Mouse (Mus musculus) MEL (cell line): ENCODE measurements around the gene Vsig1. TPM values are rescaled to one million over a fixed set of nuclear protein-coding genes. Genes with fewer than 3 reads are reported as not detected.

Source experiments
- DNase-seq: peaks from one replicate; pipeline ENCODE4 v3.0.0; 2011; ENCODE audit warnings: low read depth, low spot score
- H3K27ac ChIP-seq: 2 replicates; pipeline ENCODE4 v1.5.1; 2012; ENCODE audit warnings: low read depth, mild to moderate bottlenecking, control low read depth, low read length, moderate library complexity; ENCODE audit not compliant: control insufficient read depth
- H3K27me3 ChIP-seq, 2 experiments: fragments of 150-350 bp in 1 of 2; sonication (generic) in 1 of 2; 2 replicates each; pipeline ENCODE4 v1.6.1; 2012; ENCODE audit warnings: low read length in 2 of 2, mild to moderate bottlenecking in 2 of 2, improper control_type of control experiment in 1 of 2, moderate library complexity in 1 of 2; ENCODE audit not compliant: insufficient read depth in 2 of 2, control insufficient read depth in 1 of 2
- H3K36me3 ChIP-seq, 2 experiments: 2 replicates each; pipeline ENCODE4 v1.6.1; 2012 to 2014; ENCODE audit warnings: low read length in 2 of 2, improper control_type of control experiment in 1 of 2, inconsistent platforms in 1 of 2, mild to moderate bottlenecking in 1 of 2; ENCODE audit not compliant: insufficient read depth in 2 of 2, control insufficient read depth in 1 of 2
- H3K4me1 ChIP-seq, 2 experiments: fragments of 150-350 bp in 1 of 2; sonication (generic) in 1 of 2; 2 replicates each; pipeline ENCODE4 v1.6.1; 2012; ENCODE audit warnings: low read length in 2 of 2, improper control_type of control experiment in 1 of 2, mild to moderate bottlenecking in 1 of 2; ENCODE audit not compliant: insufficient read depth in 2 of 2, control insufficient read depth in 1 of 2
- H3K4me3 ChIP-seq, 2 experiments: fragments of 150-350 bp in 1 of 2; sonication (generic) in 1 of 2; 2 replicates each; pipeline ENCODE4 v1.5.1; 2012; ENCODE audit warnings: low read depth in 2 of 2, low read length in 2 of 2, mild to moderate bottlenecking in 2 of 2, moderate library complexity in 2 of 2, control low read depth in 1 of 2, improper control_type of control experiment in 1 of 2; ENCODE audit not compliant: control insufficient read depth in 1 of 2, insufficient read depth in 1 of 2
- H3K79me2 ChIP-seq: 2 replicates; pipeline ENCODE4 v1.6.1; 2012; ENCODE audit warnings: mild to moderate bottlenecking, low read length, moderate library complexity; ENCODE audit not compliant: control insufficient read depth, poor library complexity, insufficient read depth
- H3K9ac ChIP-seq: 2 replicates; pipeline ENCODE4 v1.6.1; 2012; ENCODE audit warnings: low read depth, mild to moderate bottlenecking, control low read depth, low read length, moderate library complexity; ENCODE audit not compliant: control insufficient read depth, poor library complexity, severe bottlenecking
- H3K9me3 ChIP-seq: fragments of 150-350 bp; sonication (generic); replicated peaks from 2 replicates; pipeline ENCODE4 v1.6.1; 2012; ENCODE audit warnings: mild to moderate bottlenecking, low read length, improper control_type of control experiment, moderate library complexity; ENCODE audit not compliant: insufficient read depth
- BHLHE40 ChIP-seq: IDR thresholded peaks from 2 replicates; pipeline ENCODE4 v1.6.1; 2012; ENCODE audit warnings: low read depth, mild to moderate bottlenecking, inconsistent platforms, low read length, improper control_type of control experiment, borderline replicate concordance
- CHD1 ChIP-seq: IDR thresholded peaks from 2 replicates; pipeline ENCODE4 v1.6.1; 2012; ENCODE audit warnings: low read depth, mild to moderate bottlenecking, inconsistent platforms, low read length, improper control_type of control experiment
- CHD2 ChIP-seq: IDR thresholded peaks from 2 replicates; pipeline ENCODE4 v1.6.1; 2011; ENCODE audit warnings: low read length, improper control_type of control experiment
- CTCF ChIP-seq, 3 experiments: IDR thresholded peaks in 2 of 3; conservative IDR thresholded peaks in 1 of 3; 2 replicates each; pipeline ENCODE4 v1.5.1; 2011 to 2012; ENCODE audit warnings: low read length in 3 of 3, low read depth in 2 of 3, mild to moderate bottlenecking in 2 of 3, improper control_type of control experiment in 1 of 3, inconsistent platforms in 1 of 3, mixed read lengths in 1 of 3, moderate library complexity in 1 of 3; ENCODE audit not compliant: control insufficient read depth in 1 of 3, insufficient read depth in 1 of 3, poor library complexity in 1 of 3, severe bottlenecking in 1 of 3
- EP300 ChIP-seq, 2 experiments: IDR thresholded peaks; 2 replicates each; pipeline ENCODE4 v1.6.1; 2011; ENCODE audit warnings: improper control_type of control experiment in 2 of 2, low read length in 2 of 2, low read depth in 1 of 2, mild to moderate bottlenecking in 1 of 2
- GABPA ChIP-seq: IDR thresholded peaks from 2 replicates; pipeline ENCODE4 v1.6.1; 2012; ENCODE audit warnings: low read depth, mild to moderate bottlenecking, inconsistent platforms, low read length, improper control_type of control experiment, moderate library complexity
- GATA1 ChIP-seq: IDR thresholded peaks from 2 replicates; pipeline ENCODE4 v1.6.1; 2011; ENCODE audit warnings: low read depth, low read length, improper control_type of control experiment
- HCFC1 ChIP-seq: IDR thresholded peaks from 2 replicates; pipeline ENCODE4 v1.6.1; 2012; ENCODE audit warnings: low read depth, mild to moderate bottlenecking, inconsistent platforms, low read length, improper control_type of control experiment, moderate library complexity
- JUND ChIP-seq: IDR thresholded peaks from 2 replicates; pipeline ENCODE4 v1.6.1; 2011; ENCODE audit warnings: low read depth, mild to moderate bottlenecking, improper control_type of control experiment, low read length
- KAT2A ChIP-seq: conservative IDR thresholded peaks from 2 replicates; pipeline ENCODE4 v1.6.1; 2012; ENCODE audit warnings: low read depth, low read length, improper control_type of control experiment, inconsistent platforms
- MAX ChIP-seq: IDR thresholded peaks from 2 replicates; pipeline ENCODE4 v1.6.1; 2011; ENCODE audit warnings: low read length, improper control_type of control experiment
- MAZ ChIP-seq: IDR thresholded peaks from 2 replicates; pipeline ENCODE4 v1.6.1; 2012; ENCODE audit warnings: low read depth, mild to moderate bottlenecking, inconsistent platforms, low read length, improper control_type of control experiment
- MXI1 ChIP-seq: IDR thresholded peaks from 2 replicates; pipeline ENCODE4 v1.6.1; 2011; ENCODE audit warnings: mild to moderate bottlenecking, low read depth, low read length, improper control_type of control experiment
- MYB ChIP-seq: IDR thresholded peaks from 2 replicates; pipeline ENCODE4 v1.6.1; 2011; ENCODE audit warnings: mild to moderate bottlenecking, low read depth, low read length, improper control_type of control experiment
- MYC ChIP-seq: IDR thresholded peaks from 2 replicates; pipeline ENCODE4 v1.6.1; 2011; ENCODE audit warnings: low read depth, mild to moderate bottlenecking, low read length, improper control_type of control experiment, moderate library complexity
- NELFE ChIP-seq: IDR thresholded peaks from 2 replicates; pipeline ENCODE4 v1.6.1; 2011; ENCODE audit warnings: low read depth, low read length, improper control_type of control experiment
- NRF1 ChIP-seq: IDR thresholded peaks from 2 replicates; pipeline ENCODE4 v1.6.1; 2014; ENCODE audit warnings: low read depth, mild to moderate bottlenecking, inconsistent platforms, low read length, improper control_type of control experiment, moderate library complexity; ENCODE audit not compliant: poor library complexity, insufficient read depth, severe bottlenecking
- POLR2A ChIP-seq, 2 experiments: IDR thresholded peaks; 2 replicates each; pipeline ENCODE4 v1.6.1; 2011 to 2012; ENCODE audit warnings: low read length in 2 of 2, mild to moderate bottlenecking in 2 of 2, control low read depth in 1 of 2, improper control_type of control experiment in 1 of 2, low read depth in 1 of 2, moderate library complexity in 1 of 2; ENCODE audit not compliant: control insufficient read depth in 1 of 2, insufficient read depth in 1 of 2, poor library complexity in 1 of 2
- POLR2AphosphoS2 ChIP-seq: IDR thresholded peaks from 2 replicates; pipeline ENCODE4 v1.6.1; 2011; ENCODE audit warnings: low read length, improper control_type of control experiment
- POLR2AphosphoS5 ChIP-seq: IDR thresholded peaks from 2 replicates; pipeline ENCODE4 v1.6.1; 2012; ENCODE audit warnings: low read depth, borderline replicate concordance, mild to moderate bottlenecking, inconsistent platforms, low read length, moderate library complexity, mixed read lengths
- RAD21 ChIP-seq: IDR thresholded peaks from 2 replicates; pipeline ENCODE4 v1.6.1; 2011; ENCODE audit warnings: mild to moderate bottlenecking, low read depth, low read length, improper control_type of control experiment
- RCOR1 ChIP-seq: IDR thresholded peaks from 2 replicates; pipeline ENCODE4 v1.6.1; 2012; ENCODE audit warnings: low read depth, mild to moderate bottlenecking, inconsistent platforms, low read length, improper control_type of control experiment
- SIN3A ChIP-seq: IDR thresholded peaks from 2 replicates; pipeline ENCODE4 v1.6.1; 2012; ENCODE audit warnings: low read length, improper control_type of control experiment, inconsistent platforms
- SMC3 ChIP-seq: IDR thresholded peaks from 2 replicates; pipeline ENCODE4 v1.6.1; 2011; ENCODE audit warnings: low read depth, low read length, improper control_type of control experiment
- TAL1 ChIP-seq: IDR thresholded peaks from 2 replicates; pipeline ENCODE4 v1.6.1; 2012; ENCODE audit warnings: mild to moderate bottlenecking, inconsistent platforms, low read length, moderate library complexity, mixed read lengths
- TBP ChIP-seq: IDR thresholded peaks from 2 replicates; pipeline ENCODE4 v1.8.0; 2011; ENCODE audit warnings: low read depth, low read length, improper control_type of control experiment
- TCF12 ChIP-seq: IDR thresholded peaks from 2 replicates; pipeline ENCODE4 v1.6.1; 2014; ENCODE audit warnings: low read depth, mild to moderate bottlenecking, inconsistent platforms, low read length, improper control_type of control experiment, moderate library complexity
- USF1 ChIP-seq: IDR thresholded peaks from 2 replicates; pipeline ENCODE4 v1.6.1; 2014; ENCODE audit warnings: low read depth, mild to moderate bottlenecking, inconsistent platforms, low read length, improper control_type of control experiment, moderate library complexity
- USF2 ChIP-seq, 2 experiments: IDR thresholded peaks; 2 replicates each; pipeline ENCODE4 v1.6.1; 2011 to 2012; ENCODE audit warnings: improper control_type of control experiment in 2 of 2, low read length in 2 of 2, borderline replicate concordance in 1 of 2, inconsistent platforms in 1 of 2, low read depth in 1 of 2, mild to moderate bottlenecking in 1 of 2; ENCODE audit not compliant: insufficient read depth in 1 of 2
- ZC3H11A ChIP-seq: IDR thresholded peaks from 2 replicates; pipeline ENCODE4 v1.6.1; 2012; ENCODE audit warnings: low read depth, mild to moderate bottlenecking, inconsistent platforms, low read length, improper control_type of control experiment
- ZKSCAN1 ChIP-seq: IDR thresholded peaks from 2 replicates; pipeline ENCODE4 v1.6.1; 2012; ENCODE audit warnings: low read depth, mild to moderate bottlenecking, inconsistent platforms, low read length, improper control_type of control experiment, moderate library complexity
- ZMIZ1 ChIP-seq: IDR thresholded peaks from 2 replicates; pipeline ENCODE4 v1.6.1; 2012; ENCODE audit warnings: low read depth, mild to moderate bottlenecking, inconsistent platforms, low read length, improper control_type of control experiment, moderate library complexity
- ZNF384 ChIP-seq: IDR thresholded peaks from 2 replicates; pipeline ENCODE4 v1.6.1; 2012; ENCODE audit warnings: low read depth, mild to moderate bottlenecking, inconsistent platforms, low read length, improper control_type of control experiment
- polyA plus RNA-seq, 2 experiments: library from polyadenylated mRNA; stranded (reverse) in 1 of 2; unstranded in 1 of 2; fragments of >175 nt in 1 of 2; fragments of >200 nt in 1 of 2; gene quantifications; 2 replicates each; pipeline versions ENCODE4 v1.2.1 to v1.2.4; 2012; ENCODE audit warnings: low replicate concordance in 2 of 2, low read depth in 1 of 2; ENCODE audit not compliant: insufficient read length in 2 of 2, insufficient read depth in 1 of 2, missing spikeins in 1 of 2
- total RNA-seq: library from RNA; depleted of rRNA; stranded (reverse); fragments of 300-350 nt; gene quantifications from 2 replicates; pipeline ENCODE4 v1.2.3, GENCODE M21; 2012

Vsig1 gene
- total and polyA plus RNA-seq, 3 experiments = not detected

GRCm38 (mm10) chrX:140953618-140954017, 46.2 kb downstream of the Vsig1 start (continued):
- TF ChIP-seq RAD21 (no peak), KAT2A (no peak), RCOR1 (no peak), CTCF (IDR thresholded peaks at IDR 0.05 in 2 of 3, conservative IDR thresholded peaks at IDR 0.05 in 1 of 3; ENCODE audit: control insufficient read depth in 1 of 3, insufficient read depth in 1 of 3, low read depth in 2 of 3, low read length in 3 of 3, poor library complexity in 1 of 3, severe bottlenecking in 1 of 3) (no peak), POLR2AphosphoS2 (no peak), USF1 (no peak)
- TF ChIP-seq, all 39 proteins: peak for 7

- no peaks in the 10 kb centered on the region for H3K27me3 ChIP-seq
- H3K4me1 ChIP-seq = peaks cover 3 to 12% of the 10 kb centered on the region in 2 experiments
- peaks cover 2 to 19% of the 10 kb centered on the region in 2 experiments; a peak in 3 of 4 replicates for H3K36me3 ChIP-seq
- H3K4me3 ChIP-seq = peak within 1 kb of the TSS; percentile 81 to 97
- H3K79me2 ChIP-seq = peaks cover 4% of the 10 kb centered on the region
- peak within 1 kb of the TSS; percentile 87 for H3K9ac ChIP-seq
- H3K27ac ChIP-seq = peak within 1 kb of the TSS; percentile 84
- H3K9me3 ChIP-seq = no peaks in the 10 kb centered on the region
- DNase-seq = peak; percentile 99
- no peak for TF ChIP-seq RAD21
- peak; percentile 63; the same call in 1 of the 2 replicates for TF ChIP-seq POLR2AphosphoS2
- TF ChIP-seq TAL1 = no peak
- no peak for TF ChIP-seq CHD1
- TF ChIP-seq MAX = peak; percentile 41; the same call in 1 of the 2 replicates
- TF ChIP-seq CHD2 = peak; percentile 63
- 0 out of 2 replicates have a peak, but pooled peaks have one; percentile 14 for TF ChIP-seq USF1
- TF ChIP-seq GABPA = no peak
- TF ChIP-seq USF2 (IDR thresholded peaks at IDR 0.05; ENCODE audit: borderline replicate concordance in 1 of 2, insufficient read depth in 1 of 2, low read depth in 1 of 2, low read length in 2 of 2) = no peak
- no peak for TF ChIP-seq JUND
- TF ChIP-seq ZC3H11A = no peak
- no peak for TF ChIP-seq BHLHE40
- TF ChIP-seq TBP = no peak; the same call in 1 of the 2 replicates
- no peak for TF ChIP-seq POLR2AphosphoS5
- TF ChIP-seq CTCF (IDR thresholded peaks at IDR 0.05 in 2 of 3, conservative IDR thresholded peaks at IDR 0.05 in 1 of 3; ENCODE audit: control insufficient read depth in 1 of 3, insufficient read depth in 1 of 3, low read depth in 2 of 3, low read length in 3 of 3, poor library complexity in 1 of 3, severe bottlenecking in 1 of 3) = no peak
- TF ChIP-seq ZKSCAN1 = no peak
- TF ChIP-seq RCOR1 = no peak
- no peak for TF ChIP-seq EP300 (IDR thresholded peaks at IDR 0.05; ENCODE audit: low read depth in 1 of 2, low read length in 2 of 2)
- TF ChIP-seq GATA1 = no peak
- no peak for TF ChIP-seq ZNF384
- peak; percentile 55 to 83; a peak in 2 of 4 replicates for TF ChIP-seq POLR2A (IDR thresholded peaks at IDR 0.05; ENCODE audit: control insufficient read depth in 1 of 2, insufficient read depth in 1 of 2, low read depth in 1 of 2, low read length in 2 of 2, poor library complexity in 1 of 2)
- 0 out of 2 replicates have a peak, but pooled peaks have one; percentile 19 for TF ChIP-seq MAZ
- peak; percentile 97 for TF ChIP-seq KAT2A
- 0 out of 2 replicates have a peak, but pooled peaks have one; percentile 23 for TF ChIP-seq TCF12
- peak; percentile 79 for TF ChIP-seq NELFE
- TF ChIP-seq SIN3A = peak; percentile 98
- TF ChIP-seq MYC = peak; percentile 31; the same call in 1 of the 2 replicates
- TF ChIP-seq MYB = no peak
- peak; percentile 99 for TF ChIP-seq HCFC1
- TF ChIP-seq ZMIZ1 = peak; percentile 62; the same call in 1 of the 2 replicates
- peak; percentile 37; the same call in 1 of the 2 replicates for TF ChIP-seq NRF1
- TF ChIP-seq SMC3 = no peak
- TF ChIP-seq MXI1 = peak; percentile 65
These were observed 49.0 kb downstream of the Vsig1 start, which contains the start of the genes Psmd10 and Atg4a for GRCm38 (mm10) chrX:140956272-140956940. TSS of gene Psmd10 (minus strand) at chrX:140956728. TSS of gene Atg4a (plus strand) at chrX:140956907.
